Mouse (Mus musculus) inflammation-experienced regulatory T-cells, adult 16 weeks (primary cell): Measurements from ENCODE around the gene Tprg. TPM values are rescaled to one million over a fixed set of nuclear protein-coding genes. Genes with fewer than 3 reads are reported as not detected.

ENCODE experiments used
- polyA plus RNA-seq: library from polyadenylated mRNA; unstranded; fragments of 100-300 nt; shearing (Covaris generic); gene quantifications from one replicate; pipeline ENCODE4 v1.2.1, GENCODE M21; 2017

Tprg gene
- polyA plus RNA-seq, result not detected

GRCm38 (mm10) chr16:25286517-25286916 is at the start of gene Tprg:
Gene Tprg (plus strand): TSS chr16:25286817.

